Mouse (Mus musculus) brain, embryonic 14.5 days (tissue): Measurements from ENCODE around the gene Tmem8. TPM values are rescaled to one million over a fixed set of nuclear protein-coding genes. Genes with fewer than 3 reads are reported as not detected.

Source experiments
- DNase-seq: peaks from one replicate; pipeline ENCODE4 v3.0.0-alpha.2; 2011; ENCODE audit warnings: low read depth
- CTCF ChIP-seq: fragments of 200-500 bp; IDR thresholded peaks from 2 replicates; pipeline ENCODE4 v1.5.1; 2012; ENCODE audit warnings: inconsistent platforms, mild to moderate bottlenecking, moderate library complexity, borderline replicate concordance; ENCODE audit not compliant: insufficient read depth, insufficient read length; ENCODE audit errors: extremely low read depth
- POLR2A ChIP-seq: fragments of 200-500 bp; IDR thresholded peaks from 2 replicates; pipeline ENCODE4 v1.6.1; 2012; ENCODE audit warnings: mild to moderate bottlenecking, inconsistent platforms, borderline replicate concordance; ENCODE audit not compliant: poor library complexity, insufficient read depth, insufficient read length, severe bottlenecking; ENCODE audit errors: extremely low read depth
- polyA plus RNA-seq: library from polyadenylated mRNA; depleted of rRNA; stranded (reverse); fragments of >200 nt; gene quantifications from 2 replicates; pipeline ENCODE4 v1.2.3, GENCODE M21; 2012; rRNA removed

Gene Tmem8
- polyA plus RNA-seq, 1 experiment = 11.8 TPM

DNA sequence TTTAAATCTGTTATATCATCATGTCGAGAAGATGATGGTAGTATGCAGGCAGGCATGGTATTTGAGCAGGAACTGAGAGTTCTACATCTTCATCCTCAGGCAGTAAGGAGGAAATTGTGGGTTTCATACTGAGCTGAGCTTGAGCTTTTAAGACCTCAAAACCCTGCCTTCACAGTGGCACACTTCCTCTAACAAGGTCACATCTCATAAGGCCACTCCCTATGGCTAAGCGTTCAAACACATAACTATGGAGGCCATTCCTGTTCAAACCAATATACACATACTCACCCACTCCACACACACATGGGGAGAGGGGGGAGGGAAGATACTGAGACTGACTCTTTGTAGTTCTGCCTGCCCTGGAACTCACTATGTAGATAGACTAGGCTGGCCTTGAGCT is 54.9 kb downstream of the Tmem8 start:
- TF ChIP-seq POLR2A (no peak), CTCF (no peak)
- no peak for DNase-seq

Other genes with a start within 250 kb of the Tmem8 start
- gene Mcrip2, start 244.5 kb upstream of the Tmem8 start, polyA plus RNA-seq = 11.7 and 14.8 TPM in 2 replicates
- 71.4 and 89.5 TPM in 2 replicates for gene Mettl26, start 238.2 kb upstream of the Tmem8 start, polyA plus RNA-seq
- 0.66 and 0.90 TPM in 2 replicates for gene Wfikkn1, start 232.4 kb upstream of the Tmem8 start, polyA plus RNA-seq
- gene Rab40c, start 193.6 kb upstream of the Tmem8 start, polyA plus RNA-seq = 88.3 and 98.8 TPM in 2 replicates
- 117 and 126 TPM in 2 replicates for gene Pigq, start 168.4 kb upstream of the Tmem8 start, polyA plus RNA-seq
- gene Nhlrc4, start 168.3 kb upstream of the Tmem8 start, polyA plus RNA-seq = 0.08 and 0.56 TPM in 2 replicates
- gene A930017K11Rik, start 160.7 kb upstream of the Tmem8 start, polyA plus RNA-seq = 0.66 and 1.0 TPM in 2 replicates
- 50.4 and 50.5 TPM in 2 replicates for gene Capn15, start 127.5 kb upstream of the Tmem8 start, polyA plus RNA-seq
- 68.5 and 82.4 TPM in 2 replicates for gene Rab11fip3, start 43.7 kb upstream of the Tmem8 start, polyA plus RNA-seq
- 26.8 and 28.6 TPM in 2 replicates for gene Decr2, start 23.0 kb upstream of the Tmem8 start, polyA plus RNA-seq
- 35.1 and 61.4 TPM in 2 replicates for gene Nme4, start 17.7 kb upstream of the Tmem8 start, polyA plus RNA-seq
- gene Mrpl28, start 10.2 kb downstream of the Tmem8 start, polyA plus RNA-seq = 94.9 and 119 TPM in 2 replicates
- 27.9 and 31.6 TPM in 2 replicates for gene Axin1, start 25.4 kb downstream of the Tmem8 start, polyA plus RNA-seq
- gene Pdia2, start 85.8 kb downstream of the Tmem8 start, polyA plus RNA-seq = 0.09 and 0.14 TPM in 2 replicates
- gene Rgs11, start 89.7 kb downstream of the Tmem8 start, polyA plus RNA-seq = 6.7 and 12.4 TPM in 2 replicates
- gene Arhgdig, start 94.5 kb downstream of the Tmem8 start, polyA plus RNA-seq = 31.6 and 47.6 TPM in 2 replicates
- 28.5 and 33.7 TPM in 2 replicates for gene Fam234a, start 130.9 kb downstream of the Tmem8 start, polyA plus RNA-seq
- 111 and 114 TPM in 2 replicates for gene Luc7l, start 139.6 kb downstream of the Tmem8 start, polyA plus RNA-seq